Mouse (Mus musculus) hindbrain, embryonic 16.5 days (tissue): Measurements from ENCODE around the gene Dgka. TPM values are rescaled to one million over a fixed set of nuclear protein-coding genes. Genes with fewer than 3 reads are reported as not detected.

Experiments used
- ATAC-seq: fragments of 200-750 bp; cut with Nextera tagmentation; 2 replicates; pipeline ENCODE4 v1.8.0; 2017; ENCODE audit warnings: moderate TSS enrichment, moderate library complexity
- H3K27ac ChIP-seq: fragments of 300-500 bp; sonication (generic); 2 replicates; pipeline ENCODE4 v1.5.1; 2014; ENCODE audit warnings: low read depth, mild to moderate bottlenecking, control low read depth, low read length, moderate library complexity
- H3K27me3 ChIP-seq: fragments of 300-500 bp; sonication (generic); replicated peaks from 2 replicates; pipeline ENCODE4 v1.6.1; 2014; ENCODE audit warnings: low read length; ENCODE audit not compliant: control insufficient read depth, insufficient read depth
- H3K36me3 ChIP-seq: fragments of 300-500 bp; sonication (generic); 2 replicates; pipeline ENCODE4 v1.6.1; 2014; ENCODE audit warnings: mild to moderate bottlenecking, low read length, moderate library complexity, mixed read lengths; ENCODE audit not compliant: control insufficient read depth, insufficient read depth
- H3K4me1 ChIP-seq: fragments of 300-500 bp; sonication (generic); 2 replicates; pipeline ENCODE4 v1.6.1; 2014; ENCODE audit warnings: low read depth, low read length; ENCODE audit not compliant: control insufficient read depth, insufficient read depth
- H3K4me2 ChIP-seq: fragments of 300-500 bp; sonication (generic); 2 replicates; pipeline ENCODE4 v1.6.1; 2014; ENCODE audit warnings: mild to moderate bottlenecking, low read length, control low read depth, moderate library complexity
- H3K4me3 ChIP-seq: fragments of 300-500 bp; sonication (generic); 2 replicates; pipeline ENCODE4 v1.5.1; 2014; ENCODE audit warnings: mild to moderate bottlenecking, low read length, control low read depth, moderate library complexity
- H3K9ac ChIP-seq: fragments of 300-500 bp; sonication (generic); 2 replicates; pipeline ENCODE4 v1.6.1; 2014; ENCODE audit warnings: low read depth, mild to moderate bottlenecking, control low read depth, low read length, moderate library complexity
- H3K9me3 ChIP-seq: fragments of 300-500 bp; sonication (generic); 2 replicates; pipeline ENCODE4 v1.6.1; 2014; ENCODE audit warnings: mild to moderate bottlenecking, low read length, moderate library complexity; ENCODE audit not compliant: control insufficient read depth
- WGBS: fragments of 180-500 bp; shearing (Covaris S2); extraction: QIAGEN DNeasy Blood & Tissue Kit; methylation state at CpG from one replicate; pipeline ENCODE4 v1.1.7; 2014; 5-methylcytosine and 5-hydroxymethylcytosine counted together
- polyA plus RNA-seq: library from polyadenylated mRNA; unstranded; fragments of >200 nt; fragmentation: Nextera tagmentation; extraction: Ambion mirVana; gene quantifications from 2 replicates; pipeline ENCODE4 v1.2.1, GENCODE M21; 2015

Gene Dgka
- 7.4 and 8.8 TPM in 2 replicates for polyA plus RNA-seq

GRCm38 (mm10) chr10:128744680-128745601 is at the start of gene Dgka:
TSS of gene Dgka (minus strand) at chr10:128744855.
- Histone ChIP-seq H3K27ac (peak within 1 kb of the TSS; percentile 66), H3K27me3 (peaks cover 5% of the 10 kb centered on the region; the same call in 1 of the 2 replicates)

GRCm38 (mm10) chr10:128794391-128794790 is 49.7 kb upstream of the Dgka start:
- ATAC-seq = no peak
- H3K4me3 ChIP-seq = no peak overlapping the region
- H3K27me3 ChIP-seq = no peaks in the 10 kb centered on the region
- no peak overlapping the region for H3K27ac ChIP-seq
- no peak overlapping the region for H3K9ac ChIP-seq
- H3K36me3 ChIP-seq = no peaks in the 10 kb centered on the region
- WGBS = 94% methylated on average over 5 of the region's 5 CpGs
- H3K4me1 ChIP-seq = no peaks in the 10 kb centered on the region
- no peak overlapping the region for H3K4me2 ChIP-seq
- no peaks in the 10 kb centered on the region for H3K9me3 ChIP-seq

More at GRCm38 (mm10) chr10:128744680-128745601, at the start of gene Dgka:
- peak within 1 kb of the TSS; percentile 95 for H3K4me2 ChIP-seq
- no peak for ATAC-seq
- peaks cover 28% of the 10 kb centered on the region for H3K4me1 ChIP-seq
- 18% methylated on average over 18 of the region's 18 CpGs for WGBS
- peak within 1 kb of the TSS; percentile 83 for H3K9ac ChIP-seq
- peak within 1 kb of the TSS; percentile 70 for H3K4me3 ChIP-seq
- no peaks in the 10 kb centered on the region for H3K9me3 ChIP-seq
- no peaks in the 10 kb centered on the region for H3K36me3 ChIP-seq

DNA sequence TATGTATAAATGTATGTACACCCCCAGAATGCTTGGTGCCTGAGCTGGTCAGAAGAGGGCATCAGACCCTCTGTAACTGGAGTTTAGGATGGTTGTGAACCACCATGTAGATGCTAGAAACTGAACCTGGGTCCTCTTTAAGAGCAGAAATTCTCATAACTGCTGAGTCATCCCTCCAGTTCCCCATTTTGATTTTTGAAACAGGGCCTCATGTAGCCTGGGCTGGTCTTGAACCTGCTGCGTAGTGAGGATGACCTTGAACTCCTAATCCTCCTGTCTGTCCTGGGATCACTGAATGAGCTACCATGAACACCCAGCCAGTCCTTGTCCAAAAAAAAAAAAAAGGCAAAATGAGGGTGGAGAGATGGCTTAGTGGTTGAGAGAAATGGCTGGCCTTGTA is 48.6 kb upstream of the Dgka start:
- whole genome bisulfite sequencing = 100% methylated on average over 1 of the region's 1 CpGs
- Histone ChIP-seq H3K27me3 (no peaks in the 10 kb centered on the region), H3K4me3 (no peak overlapping the region), H3K4me1 (no peaks in the 10 kb centered on the region), H3K9me3 (no peaks in the 10 kb centered on the region), H3K36me3 (no peaks in the 10 kb centered on the region), H3K27ac (no peak overlapping the region), H3K4me2 (no peak overlapping the region), H3K9ac (no peak overlapping the region)
- no peak for ATAC-seq

GRCm38 (mm10) chr10:128792041-128792440 is 47.4 kb upstream of the Dgka start:
- Histone ChIP-seq H3K9me3 (no peaks in the 10 kb centered on the region), H3K27me3 (no peaks in the 10 kb centered on the region), H3K36me3 (no peaks in the 10 kb centered on the region)

GRCm38 (mm10) chr10:128790398-128791124 is 45.9 kb upstream of the Dgka start, which contains the start of gene Mmp19:
TSS of gene Mmp19 (plus strand) at chr10:128790910.
- no peaks in the 10 kb centered on the region for H3K27me3 ChIP-seq
- H3K9me3 ChIP-seq = no peaks in the 10 kb centered on the region
- H3K27ac ChIP-seq = no peak within 1 kb of the TSS
- no peak within 1 kb of the TSS for H3K4me2 ChIP-seq
- no peak for ATAC-seq
- H3K4me3 ChIP-seq = no peak within 1 kb of the TSS
- H3K9ac ChIP-seq = no peak within 1 kb of the TSS
- 64% methylated on average over 7 of the region's 7 CpGs for WGBS
- H3K4me1 ChIP-seq = no peaks in the 10 kb centered on the region
- H3K36me3 ChIP-seq = no peaks in the 10 kb centered on the region

More at GRCm38 (mm10) chr10:128792041-128792440, 47.4 kb upstream of the Dgka start:
- ATAC-seq = no peak
- no peaks in the 10 kb centered on the region for H3K4me1 ChIP-seq
- no peak overlapping the region for H3K9ac ChIP-seq
- H3K4me3 ChIP-seq = no peak overlapping the region
- H3K4me2 ChIP-seq = no peak overlapping the region
- no peak overlapping the region for H3K27ac ChIP-seq

GRCm38 (mm10) chr10:128780200-128780599 is 35.5 kb upstream of the Dgka start:
- Histone ChIP-seq H3K36me3 (no peaks in the 10 kb centered on the region), H3K9ac (no peak overlapping the region), H3K4me3 (no peak overlapping the region), H3K9me3 (peaks cover 7% of the 10 kb centered on the region; the same call in 1 of the 2 replicates), H3K27me3 (no peaks in the 10 kb centered on the region), H3K27ac (no peak overlapping the region), H3K4me1 (no peaks in the 10 kb centered on the region), H3K4me2 (no peak overlapping the region)
- ATAC-seq = no peak
- 100% methylated on average over 1 of the region's 1 CpGs for WGBS

DNA sequence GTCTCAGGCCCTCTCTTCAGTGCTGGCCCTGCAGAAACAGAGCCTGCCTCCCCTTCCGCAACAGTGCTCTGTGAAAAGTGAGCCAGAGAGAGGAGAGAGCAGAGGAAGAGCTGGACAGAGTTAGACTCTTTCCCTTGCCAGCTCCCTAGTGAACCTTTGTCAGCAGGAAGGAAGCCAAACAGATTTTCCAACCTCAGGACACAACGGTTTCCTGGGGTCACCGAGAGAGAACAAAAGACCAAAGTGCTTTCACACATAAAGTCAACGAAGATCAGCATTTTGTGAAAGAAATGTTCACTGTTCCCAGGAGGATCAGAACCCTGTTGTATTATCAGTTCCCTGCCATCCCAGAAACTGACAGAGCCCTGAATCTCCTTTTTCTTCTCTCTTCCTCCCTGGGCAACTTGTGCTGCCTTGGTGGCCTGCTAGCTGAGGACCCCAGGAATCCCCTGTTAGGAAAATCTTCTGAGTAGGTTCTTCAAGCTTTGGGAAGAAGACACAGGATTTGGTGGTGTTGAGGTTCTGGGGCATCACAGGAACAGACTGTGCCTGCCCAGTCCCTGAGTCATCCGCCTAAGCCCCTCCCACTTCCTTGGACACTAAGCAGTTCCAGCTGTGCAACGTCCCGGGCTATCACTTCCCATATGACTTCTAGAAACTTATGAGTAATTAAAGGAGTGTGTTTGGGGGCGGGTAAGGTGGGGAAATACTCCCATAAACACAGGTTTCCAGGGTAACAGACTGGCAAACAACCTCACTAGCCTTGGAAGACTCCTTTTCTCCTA is 34.5 kb upstream of the Dgka start:
- WGBS = 37% methylated on average over 8 of the region's 8 CpGs
- Histone ChIP-seq H3K4me1 (no peaks in the 10 kb centered on the region), H3K27ac (peak overlapping the region; percentile 16)

GRCm38 (mm10) chr10:128778441-128778840 is 33.8 kb upstream of the Dgka start:
- no peaks in the 10 kb centered on the region for H3K36me3 ChIP-seq
- WGBS = 100% methylated on average over 2 of the region's 2 CpGs
- H3K9ac ChIP-seq = no peak overlapping the region
- no peaks in the 10 kb centered on the region for H3K27me3 ChIP-seq
- H3K27ac ChIP-seq = peak overlapping the region; percentile 16
- no peak overlapping the region for H3K4me2 ChIP-seq
- no peaks in the 10 kb centered on the region for H3K4me1 ChIP-seq
- H3K9me3 ChIP-seq = peaks cover 2% of the 10 kb centered on the region; the same call in 1 of the 2 replicates
- ATAC-seq = no peak
- H3K4me3 ChIP-seq = no peak overlapping the region

More for the DNA sequence above, 34.5 kb upstream of the Dgka start:
- Histone ChIP-seq H3K27me3 (no peaks in the 10 kb centered on the region), H3K4me2 (no peak overlapping the region), H3K9ac (no peak overlapping the region), H3K36me3 (no peaks in the 10 kb centered on the region), H3K4me3 (no peak overlapping the region), H3K9me3 (peaks cover 7% of the 10 kb centered on the region; the same call in 1 of the 2 replicates)
- ATAC-seq = no peak
